Mouse (Mus musculus): Measurements from ENCODE around the gene Nkx2-3. TPM values are rescaled to one million over a fixed set of nuclear protein-coding genes. Genes with fewer than 3 reads are reported as not detected.

Gene Nkx2-3
- polyA plus RNA-seq, 1 experiment from 2014 or later, result not detected

DNA sequence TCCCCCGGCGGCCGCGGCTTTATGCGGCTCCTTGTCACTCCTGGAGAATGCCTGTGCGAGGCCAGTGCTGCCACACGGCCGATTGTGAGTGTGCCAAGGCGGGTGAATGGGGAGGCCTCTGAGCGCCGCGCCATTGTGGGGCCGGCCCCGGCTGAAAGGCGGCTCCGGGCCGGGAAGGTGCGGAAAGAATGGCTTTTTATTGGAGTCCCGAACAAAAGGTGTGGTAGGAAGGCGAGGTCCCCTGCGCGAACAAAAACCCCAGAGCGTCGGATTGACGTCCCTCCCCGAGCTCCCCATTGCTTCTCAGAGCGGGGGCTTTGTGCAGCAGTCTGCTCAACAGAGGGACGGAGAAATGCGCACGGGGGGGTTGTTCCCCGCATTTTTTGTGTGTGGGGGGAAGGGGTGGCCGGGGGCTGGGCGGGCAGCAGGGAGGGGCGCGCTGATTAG, 4.3 kb downstream of the Nkx2-3 start:
- Histone ChIP-seq H3K9ac (ENCODE audit: low read depth, low read length) (no peak overlapping the region), H3K4me3 (ENCODE audit: low read length) (peak overlapping the region; percentile 27), H3K27ac (ENCODE audit: low read depth, low read length) (no peak overlapping the region), H3K4me2 (ENCODE audit: low read length) (peak overlapping the region; percentile 50), H3K27me3 (replicated peaks; ENCODE audit: control insufficient read depth, insufficient read depth, low read length) (peaks cover 57% of the 10 kb centered on the region), H3K36me3 (ENCODE audit: control insufficient read depth, insufficient read depth, low read length) (no peaks in the 10 kb centered on the region), H3K4me1 (ENCODE audit: control insufficient read depth, insufficient read depth, low read depth, low read length) (peaks cover 5% of the 10 kb centered on the region), H3K9me3 (ENCODE audit: control insufficient read depth, low read length) (no peaks in the 10 kb centered on the region)
- WGBS, result 1% methylated on average over 35 of the region's 35 CpGs
- ATAC-seq, result peak; percentile 71

DNA sequence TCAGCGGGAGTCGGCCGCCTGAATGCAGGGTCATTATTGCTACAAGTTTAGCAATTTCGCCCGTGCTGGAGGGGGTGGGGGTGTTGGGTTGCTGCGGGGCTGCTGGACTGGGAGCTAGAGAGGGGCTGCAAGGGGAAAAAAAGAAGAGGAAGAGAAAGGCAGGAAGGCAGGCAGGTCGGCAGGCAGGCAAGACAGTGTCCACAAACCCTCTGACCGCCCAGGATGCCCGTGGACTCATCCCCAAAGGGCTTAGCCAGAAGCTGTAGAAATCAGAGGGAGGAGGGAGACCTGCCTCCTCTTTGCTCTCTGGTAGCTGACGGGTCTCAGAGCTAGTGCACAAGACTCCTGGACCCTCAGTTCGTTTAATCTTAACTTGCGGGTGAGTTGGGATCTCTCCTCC, 4.8 kb downstream of the Nkx2-3 start:
- no peak overlapping the region for H3K9ac ChIP-seq (ENCODE audit: low read depth, low read length)
- WGBS, result under 1% methylated on average over 12 of the region's 12 CpGs
- peak overlapping the region; percentile 27 for H3K4me3 ChIP-seq (ENCODE audit: low read length)
- H3K4me2 ChIP-seq (ENCODE audit: low read length), result peak overlapping the region; percentile 50
- H3K27me3 ChIP-seq (replicated peaks; ENCODE audit: control insufficient read depth, insufficient read depth, low read length), result peaks cover 57% of the 10 kb centered on the region
- H3K36me3 ChIP-seq (ENCODE audit: control insufficient read depth, insufficient read depth, low read length), result no peaks in the 10 kb centered on the region
- no peak for ATAC-seq
- H3K27ac ChIP-seq (ENCODE audit: low read depth, low read length), result no peak overlapping the region
- H3K4me1 ChIP-seq (ENCODE audit: control insufficient read depth, insufficient read depth, low read depth, low read length), result peaks cover 5% of the 10 kb centered on the region
- no peaks in the 10 kb centered on the region for H3K9me3 ChIP-seq (ENCODE audit: control insufficient read depth, low read length)

DNA sequence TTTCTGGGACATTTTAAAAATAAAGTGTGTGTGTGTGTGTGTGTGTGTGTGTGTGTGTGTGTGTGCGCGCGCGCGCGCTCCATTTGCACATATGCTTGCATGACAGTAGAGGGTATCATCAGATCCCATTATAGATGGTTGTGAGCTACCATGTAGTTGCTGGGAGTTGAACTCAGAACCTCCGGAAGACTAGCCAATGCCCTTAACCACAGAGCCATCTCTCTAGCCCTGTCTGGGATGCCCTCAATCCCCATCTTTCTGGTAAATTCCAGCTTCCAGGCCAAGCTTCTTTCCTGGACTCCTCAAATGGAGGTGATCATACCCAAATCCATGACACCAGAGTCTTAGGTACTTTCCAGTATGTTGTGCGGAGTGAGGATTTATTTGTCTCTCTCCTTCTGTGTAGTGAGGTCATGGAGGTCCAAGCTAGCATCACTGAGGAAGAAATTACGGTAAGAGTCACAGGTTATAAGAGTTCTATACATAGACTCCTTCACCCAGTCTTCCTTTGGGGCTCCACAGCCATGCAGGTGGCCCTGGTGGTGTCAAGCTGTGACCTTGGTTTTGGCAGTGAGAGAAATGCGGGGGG, 5.7 kb downstream of the Nkx2-3 start:
- Histone ChIP-seq H3K4me1 (ENCODE audit: control insufficient read depth, insufficient read depth, low read depth, low read length) (peaks cover 5% of the 10 kb centered on the region), H3K4me3 (ENCODE audit: low read length) (no peak overlapping the region), H3K27me3 (replicated peaks; ENCODE audit: control insufficient read depth, insufficient read depth, low read length) (peaks cover 59% of the 10 kb centered on the region), H3K4me2 (ENCODE audit: low read length) (no peak overlapping the region), H3K36me3 (ENCODE audit: control insufficient read depth, insufficient read depth, low read length) (no peaks in the 10 kb centered on the region), H3K9ac (ENCODE audit: low read depth, low read length) (no peak overlapping the region), H3K9me3 (ENCODE audit: control insufficient read depth, low read length) (no peaks in the 10 kb centered on the region), H3K27ac (ENCODE audit: low read depth, low read length) (no peak overlapping the region)
- no peak for ATAC-seq
- 14% methylated on average over 9 of the region's 10 CpGs for WGBS

DNA sequence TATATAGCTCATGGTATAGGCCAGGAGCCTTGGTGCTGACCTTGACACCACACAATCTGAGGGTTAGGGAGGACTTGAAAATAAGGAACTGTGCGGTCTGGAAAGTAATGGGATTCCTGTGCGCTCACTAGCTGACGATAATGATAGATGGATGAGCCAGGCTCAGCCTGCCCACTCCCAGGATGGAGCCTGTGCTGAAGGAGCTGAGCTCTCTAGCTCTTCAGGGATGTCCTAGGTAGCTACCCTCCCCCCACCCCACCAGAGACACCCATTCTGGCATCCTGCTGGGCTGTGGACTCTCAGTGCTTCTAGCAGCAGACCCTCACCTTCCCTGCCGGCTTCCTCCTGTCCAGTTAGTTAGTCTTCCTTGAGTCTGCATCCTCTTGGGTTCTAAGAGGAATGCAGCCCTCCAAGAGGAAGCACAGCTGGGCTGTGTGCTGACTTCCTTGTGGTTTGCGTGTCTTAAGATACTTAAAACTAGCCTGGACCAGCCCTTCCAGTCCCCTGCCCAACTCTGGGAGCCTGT, 6.4 kb downstream of the Nkx2-3 start:
- no peak for ATAC-seq
- 6% methylated on average over 5 of the region's 5 CpGs for WGBS
- Histone ChIP-seq H3K27me3 (replicated peaks; ENCODE audit: control insufficient read depth, insufficient read depth, low read length) (peaks cover 62% of the 10 kb centered on the region), H3K4me2 (ENCODE audit: low read length) (no peak overlapping the region), H3K36me3 (ENCODE audit: control insufficient read depth, insufficient read depth, low read length) (no peaks in the 10 kb centered on the region), H3K9ac (ENCODE audit: low read depth, low read length) (no peak overlapping the region), H3K4me3 (ENCODE audit: low read length) (no peak overlapping the region), H3K27ac (ENCODE audit: low read depth, low read length) (no peak overlapping the region), H3K4me1 (ENCODE audit: control insufficient read depth, insufficient read depth, low read depth, low read length) (peaks cover 5% of the 10 kb centered on the region), H3K9me3 (ENCODE audit: control insufficient read depth, low read length) (no peaks in the 10 kb centered on the region)

DNA sequence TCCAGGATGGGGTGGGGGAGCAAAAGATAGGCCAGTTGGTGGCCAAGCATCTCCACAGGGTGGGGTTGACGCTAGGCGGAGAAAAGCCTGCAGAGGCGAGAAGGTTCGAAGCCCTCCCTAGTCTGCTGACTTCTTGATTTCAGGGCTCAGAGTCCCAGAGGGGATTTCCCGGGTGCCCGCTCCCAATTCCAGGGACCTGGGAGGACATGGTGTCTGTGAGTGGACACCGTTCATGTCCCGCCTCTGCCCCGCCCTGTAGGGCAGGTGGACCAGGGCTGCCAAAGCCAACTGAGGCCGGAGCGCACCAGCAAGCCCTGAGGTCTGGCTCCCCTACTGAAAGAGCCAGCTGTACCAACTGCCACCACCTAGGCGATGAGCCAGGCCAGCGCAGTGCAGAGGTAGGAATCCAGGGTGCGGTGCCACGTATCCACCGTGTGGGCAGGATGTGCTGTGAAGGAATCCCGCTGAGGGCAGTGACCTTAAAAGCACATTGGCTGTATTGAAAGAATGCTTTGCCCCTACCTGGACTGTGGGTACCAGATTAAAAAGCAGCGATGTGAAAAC, 7.9 kb downstream of the Nkx2-3 start:
- Histone ChIP-seq H3K4me3 (ENCODE audit: low read length) (no peak overlapping the region), H3K4me1 (ENCODE audit: control insufficient read depth, insufficient read depth, low read depth, low read length) (peaks cover 5% of the 10 kb centered on the region), H3K27ac (ENCODE audit: low read depth, low read length) (no peak overlapping the region), H3K4me2 (ENCODE audit: low read length) (no peak overlapping the region), H3K9me3 (ENCODE audit: control insufficient read depth, low read length) (no peaks in the 10 kb centered on the region), H3K27me3 (replicated peaks; ENCODE audit: control insufficient read depth, insufficient read depth, low read length) (peaks cover 62% of the 10 kb centered on the region), H3K9ac (ENCODE audit: low read depth, low read length) (no peak overlapping the region), H3K36me3 (ENCODE audit: control insufficient read depth, insufficient read depth, low read length) (no peaks in the 10 kb centered on the region)
- WGBS, result 3% methylated on average over 18 of the region's 18 CpGs
- ATAC-seq, result no peak

- Histone ChIP-seq H3K27me3 (replicated peaks; ENCODE audit: control insufficient read depth, insufficient read depth, low read length) (peaks cover 42% of the 10 kb centered on the region), H3K36me3 (ENCODE audit: control insufficient read depth, insufficient read depth, low read length) (no peaks in the 10 kb centered on the region), H3K9ac (ENCODE audit: low read depth, low read length) (no peak overlapping the region), H3K4me2 (ENCODE audit: low read length) (no peak overlapping the region), H3K4me1 (ENCODE audit: control insufficient read depth, insufficient read depth, low read depth, low read length) (no peaks in the 10 kb centered on the region), H3K9me3 (ENCODE audit: control insufficient read depth, low read length) (no peaks in the 10 kb centered on the region), H3K27ac (ENCODE audit: low read depth, low read length) (no peak overlapping the region), H3K4me3 (ENCODE audit: low read length) (no peak overlapping the region)
- 33% methylated on average over 4 of the region's 4 CpGs for WGBS
- no peak for ATAC-seq
Observed at GRCm38 (mm10) chr19:43623913-43624312, 11.8 kb downstream of the Nkx2-3 start.

GRCm38 (mm10) chr19:43626160-43626559, 14.0 kb downstream of the Nkx2-3 start:
- no peak overlapping the region for H3K27ac ChIP-seq (ENCODE audit: low read depth, low read length)
- no peaks in the 10 kb centered on the region for H3K36me3 ChIP-seq (ENCODE audit: control insufficient read depth, insufficient read depth, low read length)
- WGBS, result 26% methylated on average over 3 of the region's 3 CpGs
- H3K27me3 ChIP-seq (replicated peaks; ENCODE audit: control insufficient read depth, insufficient read depth, low read length), result peaks cover 20% of the 10 kb centered on the region
- no peaks in the 10 kb centered on the region for H3K4me1 ChIP-seq (ENCODE audit: control insufficient read depth, insufficient read depth, low read depth, low read length)
- H3K9me3 ChIP-seq (ENCODE audit: control insufficient read depth, low read length), result no peaks in the 10 kb centered on the region
- no peak overlapping the region for H3K4me2 ChIP-seq (ENCODE audit: low read length)
- ATAC-seq, result no peak
- no peak overlapping the region for H3K4me3 ChIP-seq (ENCODE audit: low read length)
- no peak overlapping the region for H3K9ac ChIP-seq (ENCODE audit: low read depth, low read length)

GRCm38 (mm10) chr19:43627345-43627744, 15.2 kb downstream of the Nkx2-3 start:
- no peaks in the 10 kb centered on the region for H3K36me3 ChIP-seq (ENCODE audit: control insufficient read depth, insufficient read depth, low read length)
- 92% methylated on average over 3 of the region's 3 CpGs for WGBS

DNA sequence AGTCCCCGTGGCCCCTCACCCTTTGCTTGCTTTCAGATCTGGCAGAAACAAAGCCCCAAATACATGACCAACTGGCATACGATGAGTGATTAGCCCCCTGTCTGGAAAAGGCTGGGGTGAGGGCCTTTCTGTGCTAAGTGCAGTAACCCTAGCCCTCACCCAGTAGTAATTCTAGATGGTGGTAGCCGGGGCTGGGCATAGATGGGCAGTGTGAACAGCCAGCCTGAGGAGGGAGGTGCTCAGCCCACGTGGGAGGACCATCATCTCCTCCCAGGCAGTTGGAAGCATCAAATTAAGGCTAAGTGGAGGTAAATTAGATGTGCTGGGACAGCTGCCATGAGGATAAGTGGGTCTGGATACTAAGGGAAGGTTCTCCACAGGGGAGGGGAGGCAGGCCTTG, 17.0 kb downstream of the Nkx2-3 start:
- H3K27me3 ChIP-seq (replicated peaks; ENCODE audit: control insufficient read depth, insufficient read depth, low read length), result no peaks in the 10 kb centered on the region; the same call in 1 of the 2 replicates
- H3K4me3 ChIP-seq (ENCODE audit: low read length), result no peak overlapping the region
- no peak overlapping the region for H3K27ac ChIP-seq (ENCODE audit: low read depth, low read length)
- no peaks in the 10 kb centered on the region for H3K36me3 ChIP-seq (ENCODE audit: control insufficient read depth, insufficient read depth, low read length)
- 45% methylated on average over 4 of the region's 4 CpGs for WGBS
- ATAC-seq, result no peak
- no peak overlapping the region for H3K4me2 ChIP-seq (ENCODE audit: low read length)
- H3K9me3 ChIP-seq (ENCODE audit: control insufficient read depth, low read length), result no peaks in the 10 kb centered on the region
- H3K9ac ChIP-seq (ENCODE audit: low read depth, low read length), result no peak overlapping the region
- H3K4me1 ChIP-seq (ENCODE audit: control insufficient read depth, insufficient read depth, low read depth, low read length), result no peaks in the 10 kb centered on the region

More at GRCm38 (mm10) chr19:43627345-43627744, 15.2 kb downstream of the Nkx2-3 start:
- Histone ChIP-seq H3K27me3 (replicated peaks; ENCODE audit: control insufficient read depth, insufficient read depth, low read length) (peaks cover 9% of the 10 kb centered on the region), H3K9me3 (ENCODE audit: control insufficient read depth, low read length) (no peaks in the 10 kb centered on the region), H3K9ac (ENCODE audit: low read depth, low read length) (no peak overlapping the region), H3K4me3 (ENCODE audit: low read length) (no peak overlapping the region), H3K27ac (ENCODE audit: low read depth, low read length) (no peak overlapping the region), H3K4me2 (ENCODE audit: low read length) (no peak overlapping the region), H3K4me1 (ENCODE audit: control insufficient read depth, insufficient read depth, low read depth, low read length) (no peaks in the 10 kb centered on the region)
- no peak for ATAC-seq
